Mouse (Mus musculus): ENCODE results near the gene Plekha4.

GRCm38 (mm10) chr7:45589898-45590297, 63.8 kb downstream of the Plekha4 start:
- TF ChIP-seq CTCF (IDR thresholded peaks at IDR 0.05; ENCODE audit: borderline replicate concordance, control insufficient read depth, extremely low read depth, insufficient read depth, low read length, poor library complexity) = no peak
- no peak for TF ChIP-seq POLR2A (IDR thresholded peaks at IDR 0.05; ENCODE audit: control insufficient read depth, extremely low read depth, insufficient read depth, low read length, poor library complexity)
